Mouse (Mus musculus) frontal cortex, adult 2 months (tissue): ENCODE results near the gene Mkln1. TPM values are rescaled to one million over a fixed set of nuclear protein-coding genes. Genes with fewer than 3 reads are reported as not detected.
"Not testable (repeated sequence)": the region's sequence is repeated elsewhere in the genome, so short reads cannot be mapped to it uniquely, and the experiment has no call there.

Experiments
- DNase-seq, 2 experiments: peaks; one replicate each; pipeline ENCODE4 v3.0.0; 2022; ENCODE audit warnings: low spot score in 1 of 2; ENCODE audit errors: extremely low spot score in 1 of 2
- polyA plus RNA-seq: library from polyadenylated mRNA; depleted of rRNA; stranded (reverse); fragments of >200 nt; gene quantifications from 2 replicates; pipeline ENCODE4 v1.2.3, GENCODE M21; 2012; rRNA removed

Gene Mkln1
- polyA plus RNA-seq, 1 experiment = 44.3 TPM

GRCm38 (mm10) chr6:31544318-31544717, 145.8 kb downstream of the Mkln1 start:
- DNase-seq = no peak

- DNase-seq = no peak
Observed at GRCm38 (mm10) chr6:31549361-31550051, 151.0 kb downstream of the Mkln1 start.

GRCm38 (mm10) chr6:31550876-31551532, 152.5 kb downstream of the Mkln1 start:
- no peak for DNase-seq

- no peak for DNase-seq
Observed at GRCm38 (mm10) chr6:31556460-31557100, 158.0 kb downstream of the Mkln1 start.

GRCm38 (mm10) chr6:31560138-31560959, 161.8 kb downstream of the Mkln1 start:
- DNase-seq = no peak

GRCm38 (mm10) chr6:31561948-31562347, 163.4 kb downstream of the Mkln1 start:
- not testable (repeated sequence) for DNase-seq

- DNase-seq = no peak
Observed at GRCm38 (mm10) chr6:31562371-31563080, 164.0 kb downstream of the Mkln1 start.

- DNase-seq = peak in 1 of 2 experiments; percentile 42
Observed at GRCm38 (mm10) chr6:31563235-31564181, 165.0 kb downstream of the Mkln1 start, which contains the start of gene Podxl. Podxl (minus strand) TSS chr6:31563981.

GRCm38 (mm10) chr6:31564182-31564531, 165.6 kb downstream of the Mkln1 start:
- no peak for DNase-seq

GRCm38 (mm10) chr6:31564901-31565391, 166.4 kb downstream of the Mkln1 start:
- peak in 1 of 2 experiments; percentile 8 for DNase-seq

Other genes with a start within 250 kb of the Mkln1 start
- 17.7 and 18.4 TPM in 2 replicates for gene Podxl, start 165.2 kb downstream of the Mkln1 start, polyA plus RNA-seq